Mouse (Mus musculus): ENCODE data around the gene Ptprd. TPM values are rescaled to one million over a fixed set of nuclear protein-coding genes. Genes with fewer than 3 reads are reported as not detected.

The Ptprd gene
- polyA plus RNA-seq, 1 experiment from 2014 or later: 10.0 TPM

DNA sequence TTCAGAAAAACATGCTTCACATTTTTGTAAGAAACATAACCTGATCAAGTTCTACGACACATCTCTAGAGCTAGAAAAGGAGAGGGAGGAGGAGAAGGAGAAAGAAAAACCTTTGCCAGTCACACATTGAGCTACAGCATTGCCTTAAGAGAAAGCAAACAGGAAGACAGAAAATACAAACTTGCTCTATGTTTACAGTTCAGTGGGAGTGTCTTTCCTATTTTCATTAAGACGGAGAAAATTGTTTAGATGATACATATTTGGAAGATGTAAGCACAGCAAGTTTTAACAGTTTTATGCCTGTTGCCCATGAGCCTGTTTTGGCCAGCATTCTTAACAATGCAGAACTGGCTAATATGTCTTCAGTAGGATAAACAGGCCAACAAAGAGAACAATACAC, 1426.4 kb downstream of the Ptprd start:
- Histone ChIP-seq H3K27me3 (ENCODE audit: control insufficient read depth, insufficient read depth, low read length) (no peaks in the 10 kb centered on the region), H3K4me2 (ENCODE audit: low read depth, low read length) (no peak overlapping the region), H3K27ac (ENCODE audit: low read length) (no peak overlapping the region), H3K36me3 (ENCODE audit: control insufficient read depth, insufficient read depth) (no peaks in the 10 kb centered on the region), H3K4me3 (ENCODE audit: low read length) (no peak overlapping the region), H3K9ac (ENCODE audit: low read length) (no peak overlapping the region), H3K9me3 (replicated peaks; ENCODE audit: control insufficient read depth, low read length) (no peaks in the 10 kb centered on the region), H3K4me1 (ENCODE audit: control insufficient read depth, insufficient read depth, low read length) (no peaks in the 10 kb centered on the region)
- no peak for ATAC-seq (replicated peaks; ENCODE audit: extremely low read depth, insufficient read depth, low FRiP score)
- 79% methylated on average over 2 of the region's 2 CpGs for WGBS

DNA sequence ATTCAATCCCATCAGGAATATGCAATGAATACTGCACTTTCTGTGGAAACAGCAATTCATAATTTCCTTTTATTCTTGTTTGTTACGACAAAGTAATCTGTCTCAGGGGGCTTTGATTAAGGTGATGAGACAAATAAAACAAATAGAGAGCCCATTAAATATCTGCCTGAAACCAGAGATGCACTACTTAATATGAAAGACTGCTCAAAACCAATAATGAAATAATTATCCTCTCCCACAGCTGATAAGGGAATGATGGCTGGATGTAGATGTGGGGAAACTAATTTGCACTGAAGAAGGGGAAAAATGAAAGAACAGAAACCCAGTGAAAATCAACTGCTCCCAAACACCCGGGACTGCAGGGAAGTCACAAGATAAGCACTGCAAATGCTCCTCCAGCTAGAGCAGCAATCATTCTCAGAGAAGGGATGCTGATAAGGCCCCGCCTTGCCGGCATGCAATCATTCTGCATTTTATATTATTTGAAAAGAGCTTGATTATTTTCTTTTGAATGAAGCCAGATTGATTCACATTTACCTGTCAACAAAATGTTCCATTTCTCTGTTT, 1432.1 kb downstream of the Ptprd start:
- Histone ChIP-seq H3K9me3 (replicated peaks; ENCODE audit: control insufficient read depth, low read length) (no peaks in the 10 kb centered on the region), H3K27ac (ENCODE audit: low read length) (no peak overlapping the region), H3K36me3 (ENCODE audit: control insufficient read depth, insufficient read depth) (no peaks in the 10 kb centered on the region), H3K27me3 (ENCODE audit: control insufficient read depth, insufficient read depth, low read length) (no peaks in the 10 kb centered on the region), H3K9ac (ENCODE audit: low read length) (no peak overlapping the region), H3K4me2 (ENCODE audit: low read depth, low read length) (no peak overlapping the region), H3K4me3 (ENCODE audit: low read length) (no peak overlapping the region), H3K4me1 (ENCODE audit: control insufficient read depth, insufficient read depth, low read length) (no peaks in the 10 kb centered on the region)
- WGBS: 35% methylated on average over 4 of the region's 4 CpGs
- ATAC-seq (replicated peaks; ENCODE audit: extremely low read depth, insufficient read depth, low FRiP score): no peak

DNA sequence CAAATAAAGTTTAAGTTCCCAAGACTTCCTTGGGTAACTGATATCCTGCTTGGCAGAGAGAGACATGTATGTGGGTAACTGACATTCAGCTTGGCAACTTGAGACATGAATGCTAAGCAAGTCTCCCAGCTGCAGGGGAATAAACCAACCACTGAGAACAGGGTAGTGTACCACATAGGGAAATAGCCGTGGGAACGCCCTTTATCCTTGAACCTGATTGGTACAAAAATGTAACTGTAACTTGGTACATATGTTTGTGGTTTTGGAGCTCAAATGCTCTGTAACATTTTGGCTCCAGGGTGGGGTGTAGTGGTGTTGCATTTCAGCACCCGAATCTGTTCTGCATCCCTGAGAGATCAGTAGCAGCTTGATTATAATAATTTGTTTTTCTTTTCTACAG, 1444.8 kb downstream of the Ptprd start:
- no peak overlapping the region for H3K27ac ChIP-seq (ENCODE audit: low read length)
- no peak overlapping the region for H3K4me3 ChIP-seq (ENCODE audit: low read length)
- 73% methylated on average over 3 of the region's 3 CpGs for WGBS
- no peaks in the 10 kb centered on the region for H3K4me1 ChIP-seq (ENCODE audit: control insufficient read depth, insufficient read depth, low read length)
- H3K27me3 ChIP-seq (ENCODE audit: control insufficient read depth, insufficient read depth, low read length): no peaks in the 10 kb centered on the region
- ATAC-seq (replicated peaks; ENCODE audit: extremely low read depth, insufficient read depth, low FRiP score): no peak
- H3K4me2 ChIP-seq (ENCODE audit: low read depth, low read length): no peak overlapping the region
- no peaks in the 10 kb centered on the region for H3K9me3 ChIP-seq (replicated peaks; ENCODE audit: control insufficient read depth, low read length)
- H3K36me3 ChIP-seq (ENCODE audit: control insufficient read depth, insufficient read depth): no peaks in the 10 kb centered on the region
- no peak overlapping the region for H3K9ac ChIP-seq (ENCODE audit: low read length)

DNA sequence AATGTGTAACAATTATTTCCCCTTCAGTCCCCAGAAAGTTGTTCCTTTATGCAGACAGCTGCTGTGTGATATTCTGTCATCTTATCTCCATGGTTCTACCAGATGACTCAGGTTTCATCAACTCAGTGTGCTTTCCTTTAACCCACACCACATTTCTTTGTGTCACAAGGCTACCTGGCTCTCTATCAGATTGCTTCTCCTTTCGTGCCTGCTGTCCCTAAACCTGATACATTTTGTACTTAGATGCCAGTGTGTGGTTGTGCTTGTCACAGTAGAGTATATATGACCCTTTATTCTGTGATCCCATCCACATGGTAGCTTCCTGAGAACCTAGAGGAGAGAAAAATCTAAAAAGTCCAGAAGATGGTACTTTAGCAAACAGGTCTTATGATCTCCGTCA, 1445.3 kb downstream of the Ptprd start:
- ATAC-seq (replicated peaks; ENCODE audit: extremely low read depth, insufficient read depth, low FRiP score): no peak
- H3K4me3 ChIP-seq (ENCODE audit: low read length): no peak overlapping the region
- no peak overlapping the region for H3K9ac ChIP-seq (ENCODE audit: low read length)
- H3K9me3 ChIP-seq (replicated peaks; ENCODE audit: control insufficient read depth, low read length): no peaks in the 10 kb centered on the region
- WGBS: 77% methylated on average over 2 of the region's 2 CpGs
- no peaks in the 10 kb centered on the region for H3K36me3 ChIP-seq (ENCODE audit: control insufficient read depth, insufficient read depth)
- H3K27me3 ChIP-seq (ENCODE audit: control insufficient read depth, insufficient read depth, low read length): no peaks in the 10 kb centered on the region
- H3K27ac ChIP-seq (ENCODE audit: low read length): no peak overlapping the region
- H3K4me1 ChIP-seq (ENCODE audit: control insufficient read depth, insufficient read depth, low read length): no peaks in the 10 kb centered on the region
- no peak overlapping the region for H3K4me2 ChIP-seq (ENCODE audit: low read depth, low read length)

- Histone ChIP-seq H3K36me3 (ENCODE audit: control insufficient read depth, insufficient read depth) (no peaks in the 10 kb centered on the region), H3K4me3 (ENCODE audit: low read length) (no peak overlapping the region), H3K9ac (ENCODE audit: low read length) (no peak overlapping the region), H3K9me3 (replicated peaks; ENCODE audit: control insufficient read depth, low read length) (no peaks in the 10 kb centered on the region), H3K27ac (ENCODE audit: low read length) (no peak overlapping the region), H3K27me3 (ENCODE audit: control insufficient read depth, insufficient read depth, low read length) (no peaks in the 10 kb centered on the region), H3K4me1 (ENCODE audit: control insufficient read depth, insufficient read depth, low read length) (no peaks in the 10 kb centered on the region), H3K4me2 (ENCODE audit: low read depth, low read length) (no peak overlapping the region)
- 62% methylated on average over 2 of the region's 2 CpGs for WGBS
- no peak for ATAC-seq (replicated peaks; ENCODE audit: extremely low read depth, insufficient read depth, low FRiP score)
These were observed 1461.1 kb downstream of the Ptprd start for GRCm38 (mm10) chr4:76750709-76751108.

DNA sequence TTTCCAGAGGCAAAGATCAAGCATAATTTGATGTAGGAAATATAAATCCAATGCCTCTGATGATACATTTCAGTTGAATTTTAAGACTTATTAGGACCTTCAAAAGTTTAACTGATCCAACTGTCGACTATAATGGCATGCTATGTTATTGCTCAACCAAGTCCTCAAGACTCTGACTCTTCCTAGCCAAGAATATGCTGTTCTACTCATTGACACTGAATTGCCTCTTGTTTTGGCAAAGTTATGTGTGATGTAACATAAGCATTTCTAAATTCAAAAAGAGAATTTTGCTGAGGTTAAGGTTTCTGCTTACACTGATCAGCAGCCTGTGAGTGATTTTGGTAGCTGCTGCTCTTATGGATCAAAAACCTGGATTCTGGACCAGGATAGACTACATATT, 1475.9 kb downstream of the Ptprd start:
- H3K27me3 ChIP-seq (ENCODE audit: control insufficient read depth, insufficient read depth, low read length): no peaks in the 10 kb centered on the region
- H3K27ac ChIP-seq (ENCODE audit: low read length): no peak overlapping the region
- no peaks in the 10 kb centered on the region for H3K4me1 ChIP-seq (ENCODE audit: control insufficient read depth, insufficient read depth, low read length)
- ATAC-seq (replicated peaks; ENCODE audit: extremely low read depth, insufficient read depth, low FRiP score): no peak
- no peak overlapping the region for H3K9ac ChIP-seq (ENCODE audit: low read length)
- no peaks in the 10 kb centered on the region for H3K9me3 ChIP-seq (replicated peaks; ENCODE audit: control insufficient read depth, low read length)
- no peaks in the 10 kb centered on the region for H3K36me3 ChIP-seq (ENCODE audit: control insufficient read depth, insufficient read depth)
- H3K4me3 ChIP-seq (ENCODE audit: low read length): no peak overlapping the region
- H3K4me2 ChIP-seq (ENCODE audit: low read depth, low read length): no peak overlapping the region
- WGBS: 49% methylated on average over 1 of the region's 1 CpGs

GRCm38 (mm10) chr4:76675726-76676125, 1536.0 kb downstream of the Ptprd start:
- Histone ChIP-seq H3K27me3 (ENCODE audit: control insufficient read depth, insufficient read depth, low read length) (no peaks in the 10 kb centered on the region), H3K27ac (ENCODE audit: low read length) (no peak overlapping the region), H3K36me3 (ENCODE audit: control insufficient read depth, insufficient read depth) (no peaks in the 10 kb centered on the region), H3K4me3 (ENCODE audit: low read length) (no peak overlapping the region), H3K4me2 (ENCODE audit: low read depth, low read length) (no peak overlapping the region), H3K9me3 (replicated peaks; ENCODE audit: control insufficient read depth, low read length) (no peaks in the 10 kb centered on the region), H3K9ac (ENCODE audit: low read length) (no peak overlapping the region), H3K4me1 (ENCODE audit: control insufficient read depth, insufficient read depth, low read length) (no peaks in the 10 kb centered on the region)
- 64% methylated on average over 3 of the region's 3 CpGs for WGBS
- ATAC-seq (replicated peaks; ENCODE audit: extremely low read depth, insufficient read depth, low FRiP score): no peak

DNA sequence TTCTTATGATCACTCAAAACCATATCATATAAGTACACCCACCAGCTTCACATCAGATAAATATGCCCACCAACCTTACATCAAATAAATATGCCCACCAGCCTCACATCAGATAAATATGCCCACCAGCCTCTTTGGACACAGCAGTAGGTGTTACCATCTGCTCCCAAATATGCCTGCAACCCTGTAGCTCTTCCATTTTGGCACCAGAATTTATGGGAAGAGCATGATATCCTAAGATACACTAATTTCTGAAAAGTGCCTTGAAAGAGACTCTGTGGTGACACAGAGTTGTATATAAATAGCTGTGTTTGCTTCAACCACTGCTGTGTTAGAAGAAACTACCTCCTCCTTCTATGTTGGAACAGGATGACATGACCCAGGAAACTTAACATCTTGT, 1538.5 kb downstream of the Ptprd start:
- Histone ChIP-seq H3K4me3 (ENCODE audit: low read length) (no peak overlapping the region), H3K36me3 (ENCODE audit: control insufficient read depth, insufficient read depth) (no peaks in the 10 kb centered on the region), H3K27me3 (ENCODE audit: control insufficient read depth, insufficient read depth, low read length) (no peaks in the 10 kb centered on the region), H3K9me3 (replicated peaks; ENCODE audit: control insufficient read depth, low read length) (no peaks in the 10 kb centered on the region), H3K27ac (ENCODE audit: low read length) (no peak overlapping the region), H3K4me2 (ENCODE audit: low read depth, low read length) (no peak overlapping the region), H3K9ac (ENCODE audit: low read length) (no peak overlapping the region), H3K4me1 (ENCODE audit: control insufficient read depth, insufficient read depth, low read length) (no peaks in the 10 kb centered on the region)
- ATAC-seq (replicated peaks; ENCODE audit: extremely low read depth, insufficient read depth, low FRiP score): no peak

- Histone ChIP-seq H3K4me1 (ENCODE audit: control insufficient read depth, insufficient read depth, low read length) (no peaks in the 10 kb centered on the region), H3K27me3 (ENCODE audit: control insufficient read depth, insufficient read depth, low read length) (no peaks in the 10 kb centered on the region), H3K9ac (ENCODE audit: low read length) (no peak overlapping the region), H3K36me3 (ENCODE audit: control insufficient read depth, insufficient read depth) (no peaks in the 10 kb centered on the region), H3K4me2 (ENCODE audit: low read depth, low read length) (no peak overlapping the region), H3K4me3 (ENCODE audit: low read length) (no peak overlapping the region), H3K9me3 (replicated peaks; ENCODE audit: control insufficient read depth, low read length) (no peaks in the 10 kb centered on the region), H3K27ac (ENCODE audit: low read length) (no peak overlapping the region)
- ATAC-seq (replicated peaks; ENCODE audit: extremely low read depth, insufficient read depth, low FRiP score): no peak
These were observed 1539.1 kb downstream of the Ptprd start for GRCm38 (mm10) chr4:76672653-76673052.

DNA sequence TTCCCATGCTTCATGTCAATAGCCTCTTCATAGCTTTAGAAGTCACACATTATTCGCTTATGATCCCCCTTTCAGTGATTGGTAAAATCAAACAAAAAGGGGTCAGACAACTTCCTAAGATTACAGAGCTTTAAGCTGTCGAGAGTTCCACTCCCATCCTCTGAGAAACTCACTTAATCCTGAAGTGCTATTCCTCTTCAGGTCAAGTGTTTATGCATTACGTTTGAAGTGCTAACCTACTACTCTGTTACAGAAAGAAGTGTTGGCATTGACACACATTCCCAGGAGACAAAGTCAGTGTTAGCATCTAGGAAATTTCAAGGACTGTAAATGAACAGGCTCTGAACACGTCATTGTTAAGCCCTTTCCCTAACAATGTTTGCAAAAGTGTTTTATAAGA, 1550.0 kb downstream of the Ptprd start:
- WGBS: 25% methylated on average over 4 of the region's 4 CpGs
- ATAC-seq (replicated peaks; ENCODE audit: extremely low read depth, insufficient read depth, low FRiP score): no peak
- Histone ChIP-seq H3K9me3 (replicated peaks; ENCODE audit: control insufficient read depth, low read length) (no peaks in the 10 kb centered on the region), H3K4me2 (ENCODE audit: low read depth, low read length) (no peak overlapping the region), H3K27me3 (ENCODE audit: control insufficient read depth, insufficient read depth, low read length) (no peaks in the 10 kb centered on the region), H3K4me3 (ENCODE audit: low read length) (no peak overlapping the region), H3K36me3 (ENCODE audit: control insufficient read depth, insufficient read depth) (no peaks in the 10 kb centered on the region), H3K4me1 (ENCODE audit: control insufficient read depth, insufficient read depth, low read length) (no peaks in the 10 kb centered on the region), H3K27ac (ENCODE audit: low read length) (no peak overlapping the region), H3K9ac (ENCODE audit: low read length) (no peak overlapping the region)

Measured in heart, embryonic 16.5 days (tissue).